Mouse (Mus musculus): Measurements from ENCODE around the gene Cul9. TPM values are rescaled to one million over a fixed set of nuclear protein-coding genes. Genes with fewer than 3 reads are reported as not detected.

Cul9 gene
- polyA plus RNA-seq, 1 experiment from 2014 or later = 0.51 TPM

GRCm38 (mm10) chr17:46525579-46526307 lies 20.4 kb downstream of the Cul9 start:
- H3K9me3 ChIP-seq (replicated peaks) = no peaks in the 10 kb centered on the region
- no peak overlapping the region for H3K9ac ChIP-seq
- H3K4me2 ChIP-seq = no peak overlapping the region
- 31% methylated on average over 12 of the region's 12 CpGs for WGBS (ENCODE audit: insufficient replicate concordance)
- no peaks in the 10 kb centered on the region for H3K4me1 ChIP-seq (replicated peaks)
- ATAC-seq (ENCODE audit: insufficient read depth) = peak; percentile 22; the same call in 1 of the 2 replicates
- H3K36me3 ChIP-seq (replicated peaks) = no peaks in the 10 kb centered on the region
- H3K27me3 ChIP-seq = peaks cover 22% of the 10 kb centered on the region
- H3K27ac ChIP-seq (replicated peaks) = no peak overlapping the region
- no peak overlapping the region for H3K4me3 ChIP-seq (replicated peaks)

- Histone ChIP-seq H3K4me3 (replicated peaks) (no peak overlapping the region), H3K4me2 (no peak overlapping the region), H3K9ac (no peak overlapping the region), H3K27ac (replicated peaks) (no peak overlapping the region), H3K36me3 (replicated peaks) (no peaks in the 10 kb centered on the region), H3K27me3 (peaks cover 28% of the 10 kb centered on the region), H3K4me1 (replicated peaks) (no peaks in the 10 kb centered on the region), H3K9me3 (replicated peaks) (no peaks in the 10 kb centered on the region)
- WGBS (ENCODE audit: insufficient replicate concordance) = 69% methylated on average over 10 of the region's 10 CpGs
- ATAC-seq (ENCODE audit: insufficient read depth) = no peak
These were observed 21.1 kb downstream of the Cul9 start for GRCm38 (mm10) chr17:46525065-46525464.

- Histone ChIP-seq H3K36me3 (replicated peaks) (no peaks in the 10 kb centered on the region), H3K4me3 (replicated peaks) (no peak overlapping the region), H3K4me2 (no peak overlapping the region), H3K27ac (replicated peaks) (no peak overlapping the region), H3K27me3 (peaks cover 37% of the 10 kb centered on the region), H3K9me3 (replicated peaks) (no peaks in the 10 kb centered on the region), H3K9ac (no peak overlapping the region), H3K4me1 (replicated peaks) (no peaks in the 10 kb centered on the region)
- no peak for ATAC-seq (ENCODE audit: insufficient read depth)
- WGBS (ENCODE audit: insufficient replicate concordance) = 40% methylated on average over 24 of the region's 24 CpGs
These were observed 24.1 kb downstream of the Cul9 start for GRCm38 (mm10) chr17:46521963-46522668.

GRCm38 (mm10) chr17:46521174-46521573 lies 25.0 kb downstream of the Cul9 start:
- no peak overlapping the region for H3K27ac ChIP-seq (replicated peaks)
- H3K9me3 ChIP-seq (replicated peaks) = no peaks in the 10 kb centered on the region
- no peaks in the 10 kb centered on the region for H3K4me1 ChIP-seq (replicated peaks)
- 62% methylated on average over 9 of the region's 9 CpGs for WGBS (ENCODE audit: insufficient replicate concordance)
- H3K4me2 ChIP-seq = no peak overlapping the region; the same call in 1 of the 2 replicates
- no peak for ATAC-seq (ENCODE audit: insufficient read depth)
- peaks cover 37% of the 10 kb centered on the region for H3K27me3 ChIP-seq
- H3K4me3 ChIP-seq (replicated peaks) = no peak overlapping the region
- H3K36me3 ChIP-seq (replicated peaks) = no peaks in the 10 kb centered on the region
- H3K9ac ChIP-seq = no peak overlapping the region

GRCm38 (mm10) chr17:46520385-46520979 lies 25.7 kb downstream of the Cul9 start:
- 19% methylated on average over 25 of the region's 25 CpGs for WGBS (ENCODE audit: insufficient replicate concordance)
- H3K4me2 ChIP-seq = no peak overlapping the region; the same call in 1 of the 2 replicates
- H3K27me3 ChIP-seq = peaks cover 37% of the 10 kb centered on the region
- H3K27ac ChIP-seq (replicated peaks) = no peak overlapping the region
- H3K36me3 ChIP-seq (replicated peaks) = no peaks in the 10 kb centered on the region
- no peak overlapping the region for H3K9ac ChIP-seq
- no peaks in the 10 kb centered on the region for H3K9me3 ChIP-seq (replicated peaks)
- no peak overlapping the region for H3K4me3 ChIP-seq (replicated peaks)
- no peak for ATAC-seq (ENCODE audit: insufficient read depth)
- H3K4me1 ChIP-seq (replicated peaks) = no peaks in the 10 kb centered on the region

GRCm38 (mm10) chr17:46519971-46520370 lies 26.2 kb downstream of the Cul9 start:
- Histone ChIP-seq H3K4me1 (replicated peaks) (no peaks in the 10 kb centered on the region), H3K4me3 (replicated peaks) (no peak overlapping the region), H3K27ac (replicated peaks) (no peak overlapping the region), H3K4me2 (no peak overlapping the region), H3K9me3 (replicated peaks) (no peaks in the 10 kb centered on the region), H3K9ac (no peak overlapping the region), H3K36me3 (replicated peaks) (no peaks in the 10 kb centered on the region), H3K27me3 (peaks cover 37% of the 10 kb centered on the region)
- 48% methylated on average over 10 of the region's 10 CpGs for WGBS (ENCODE audit: insufficient replicate concordance)
- ATAC-seq (ENCODE audit: insufficient read depth) = no peak

- Histone ChIP-seq H3K27me3 (no peaks in the 10 kb centered on the region), H3K27ac (replicated peaks) (no peak overlapping the region), H3K36me3 (replicated peaks) (no peaks in the 10 kb centered on the region), H3K9me3 (replicated peaks) (no peaks in the 10 kb centered on the region), H3K9ac (no peak overlapping the region), H3K4me1 (replicated peaks) (no peaks in the 10 kb centered on the region), H3K4me3 (replicated peaks) (no peak overlapping the region), H3K4me2 (no peak overlapping the region)
- 43% methylated on average over 2 of the region's 2 CpGs for WGBS (ENCODE audit: insufficient replicate concordance)
- ATAC-seq (ENCODE audit: insufficient read depth) = no peak
These were observed 32.9 kb downstream of the Cul9 start for GRCm38 (mm10) chr17:46513329-46513728.

GRCm38 (mm10) chr17:46511059-46511710 lies 35.0 kb downstream of the Cul9 start:
- no peaks in the 10 kb centered on the region for H3K27me3 ChIP-seq
- H3K4me3 ChIP-seq (replicated peaks) = no peak overlapping the region
- ATAC-seq (ENCODE audit: insufficient read depth) = no peak
- H3K4me1 ChIP-seq (replicated peaks) = no peaks in the 10 kb centered on the region
- H3K36me3 ChIP-seq (replicated peaks) = no peaks in the 10 kb centered on the region
- H3K9ac ChIP-seq = no peak overlapping the region
- no peak overlapping the region for H3K4me2 ChIP-seq
- no peak overlapping the region for H3K27ac ChIP-seq (replicated peaks)
- WGBS (ENCODE audit: insufficient replicate concordance) = 51% methylated on average over 11 of the region's 11 CpGs
- H3K9me3 ChIP-seq (replicated peaks) = no peaks in the 10 kb centered on the region

GRCm38 (mm10) chr17:46505617-46506016 lies 40.6 kb downstream of the Cul9 start:
- Histone ChIP-seq H3K27ac (replicated peaks) (no peak overlapping the region), H3K36me3 (replicated peaks) (no peaks in the 10 kb centered on the region), H3K4me2 (no peak overlapping the region), H3K4me1 (replicated peaks) (no peaks in the 10 kb centered on the region), H3K9me3 (replicated peaks) (no peaks in the 10 kb centered on the region), H3K27me3 (no peaks in the 10 kb centered on the region), H3K4me3 (replicated peaks) (no peak overlapping the region), H3K9ac (no peak overlapping the region)
- no peak for ATAC-seq (ENCODE audit: insufficient read depth)
- 50% methylated on average over 3 of the region's 3 CpGs for WGBS (ENCODE audit: insufficient replicate concordance)

- no peaks in the 10 kb centered on the region for H3K4me1 ChIP-seq (replicated peaks)
- no peak for ATAC-seq (ENCODE audit: insufficient read depth)
- no peak overlapping the region for H3K4me3 ChIP-seq (replicated peaks)
- WGBS (ENCODE audit: insufficient replicate concordance) = 63% methylated on average over 14 of the region's 14 CpGs
- H3K36me3 ChIP-seq (replicated peaks) = 0 out of 2 replicates have a peak, but pooled peaks cover 3% of the 10 kb centered on the region
- no peak overlapping the region for H3K9ac ChIP-seq
- no peaks in the 10 kb centered on the region for H3K9me3 ChIP-seq (replicated peaks)
- H3K27me3 ChIP-seq = no peaks in the 10 kb centered on the region
- H3K27ac ChIP-seq (replicated peaks) = no peak overlapping the region
- H3K4me2 ChIP-seq = no peak overlapping the region
These were observed 42.1 kb downstream of the Cul9 start for GRCm38 (mm10) chr17:46503847-46504638.
